Mouse (Mus musculus) c-Kit-positive CD71-positive TER-119-negative erythroid progenitor cells, embryonic 14.5 days (primary cell): ENCODE results near the gene Kir3dl1.
"Not testable (repeated sequence)": the region's sequence is repeated elsewhere in the genome, so short reads cannot be mapped to it uniquely, and the experiment has no call there.

Experiments used
- DNase-seq: peaks from one replicate; pipeline ENCODE4 v3.0.0-alpha.2; 2013; ENCODE audit warnings: low read depth

Kir3dl1 gene

GRCm38 (mm10) chrX:136517699-136518098, at the start of gene Kir3dl1:
Gene Kir3dl1 (plus strand): TSS chrX:136517999.
- DNase-seq: not testable (repeated sequence)

GRCm38 (mm10) chrX:136543956-136544355, 26.2 kb downstream of the Kir3dl1 start, which contains the start of gene Kir3dl2:
Gene Kir3dl2 (minus strand): TSS chrX:136544056.
- not testable (repeated sequence) for DNase-seq

GRCm38 (mm10) chrX:136569094-136569493, 51.3 kb downstream of the Kir3dl1 start:
- DNase-seq: not testable (repeated sequence)
